Mouse (Mus musculus) small intestine, adult 2 months (tissue): ENCODE results near the gene T.

Experiments
- CTCF ChIP-seq: fragments of 200-500 bp; IDR thresholded peaks from 2 replicates; pipeline ENCODE4 v1.5.1; 2012; ENCODE audit warnings: low read depth, mild to moderate bottlenecking, control low read depth, inconsistent platforms, low read length, moderate library complexity, mixed read lengths; ENCODE audit not compliant: insufficient replicate concordance, insufficient read length; ENCODE audit errors: extremely low read depth
- POLR2A ChIP-seq: fragments of 200-500 bp; IDR thresholded peaks from 2 replicates; pipeline ENCODE4 v1.6.1; 2012; ENCODE audit warnings: low read depth, mild to moderate bottlenecking, control low read depth, inconsistent platforms, low read length, moderate library complexity

DNA sequence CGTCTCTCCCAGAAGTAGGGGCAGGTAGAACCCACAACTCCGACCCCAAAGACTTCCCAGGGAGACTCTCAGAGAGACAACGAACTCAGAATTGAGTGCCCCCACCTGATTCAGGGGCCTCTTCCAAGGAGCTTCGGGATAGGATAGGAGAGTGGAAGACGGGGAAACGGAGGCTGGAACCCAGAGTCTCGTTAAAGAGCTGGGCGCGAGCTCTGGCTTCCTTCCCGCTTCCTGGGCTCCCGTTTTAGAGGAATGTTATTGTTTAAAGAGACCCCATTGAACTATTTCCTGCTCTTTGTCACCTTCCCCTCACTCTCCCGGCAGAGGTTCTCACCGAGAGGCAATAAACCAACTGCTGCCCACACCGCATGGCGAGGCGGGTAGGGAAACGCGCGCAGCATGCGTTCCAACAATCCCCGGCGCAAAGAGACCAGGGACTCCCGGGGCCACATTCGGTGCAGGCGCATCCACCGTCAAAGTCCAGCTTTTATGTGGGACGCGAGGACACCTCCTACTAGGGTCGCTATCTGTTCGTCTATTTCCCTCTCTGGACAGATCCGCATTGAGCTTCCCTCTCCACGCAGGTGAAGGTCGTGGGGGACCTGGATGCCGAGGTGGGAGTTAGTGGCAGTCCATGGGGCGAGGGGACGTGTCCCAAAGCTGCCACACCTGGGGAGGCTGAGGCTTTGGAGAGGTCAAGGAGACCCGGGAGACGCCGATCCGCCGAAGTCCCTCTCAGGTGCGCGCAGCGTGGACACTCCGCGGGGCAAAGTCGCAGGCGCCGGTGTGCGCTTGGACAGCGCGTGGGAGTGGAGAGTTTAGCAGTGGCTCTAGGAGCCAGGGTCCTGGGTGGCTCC, 874 bp upstream of the T start:
- TF ChIP-seq CTCF = no peak
- no peak for TF ChIP-seq POLR2A
